Mouse (Mus musculus) mouse embryonic stem cell (cell line): ENCODE data around the gene Gm20823.
"Not testable (repeated sequence)": the region's sequence is repeated elsewhere in the genome, so short reads cannot be mapped to it uniquely, and the experiment has no call there.

Source experiments
- in situ Hi-C, 2 experiments: fragments of 300-500 bp; cut with MboI; formaldehyde crosslinking; loops; 1 replicate in 1 of 2; 3 replicates in 1 of 2; pipeline ENCODE4 v1.14.3; 2019 to 2020; ENCODE audit warnings: low sequenced_read_pairs in 2 of 2, low pct_unique_long_range_greater_than_20kb in 1 of 2, mixed read lengths in 1 of 2; ENCODE audit not compliant: unreplicated experiment in 1 of 2

Gene Gm20823

GRCm38 (mm10) chrY:62464745-62465144, at the start of gene Gm20823:
Gene Gm20823, minus strand, starts transcription at chrY:62464845.
- in situ Hi-C loops, result not testable (repeated sequence)
